Mouse (Mus musculus): ENCODE data around the gene Sfxn4.

- TF ChIP-seq CTCF (IDR thresholded peaks at IDR 0.05; ENCODE audit: low read depth) (peak; percentile 79), EP300 (IDR thresholded peaks at IDR 0.05; ENCODE audit: low read depth) (no peak)
Observed at GRCm38 (mm10) chr19:60883129-60883528, 21.9 kb upstream of the Sfxn4 start.

All from heart, postnatal 0 days (tissue).